Mouse (Mus musculus) cerebellum, adult 2 months (tissue): ENCODE data around the gene Wdr73. TPM values are rescaled to one million over a fixed set of nuclear protein-coding genes. Genes with fewer than 3 reads are reported as not detected.

Source experiments
- DNase-seq, 2 experiments: peaks; one replicate each; pipeline ENCODE4 v3.0.0; 2021
- H3K27ac ChIP-seq: fragments of 200-500 bp; 2 replicates; pipeline ENCODE4 v1.5.1; 2012; ENCODE audit warnings: low read length, control low read depth, inconsistent platforms; ENCODE audit not compliant: insufficient read depth
- H3K27me3 ChIP-seq: fragments of 200-500 bp; 2 replicates; pipeline ENCODE4 v1.6.1; 2012; ENCODE audit warnings: inconsistent platforms, mild to moderate bottlenecking, low read length, moderate library complexity; ENCODE audit not compliant: control insufficient read depth, insufficient read depth
- H3K4me1 ChIP-seq: fragments of 200-500 bp; 2 replicates; pipeline ENCODE4 v1.6.1; 2011; ENCODE audit warnings: low read length; ENCODE audit not compliant: control insufficient read depth, insufficient read depth
- H3K4me3 ChIP-seq: fragments of 200-500 bp; replicated peaks from 2 replicates; pipeline ENCODE3; 2011; ENCODE audit warnings: mild to moderate bottlenecking, low read depth, low read length, control low read depth; ENCODE audit not compliant: insufficient read depth
- CTCF ChIP-seq: fragments of 200-500 bp; IDR thresholded peaks from 2 replicates; pipeline ENCODE4 v1.5.1; 2011; ENCODE audit warnings: low read depth, mild to moderate bottlenecking, control low read depth, low read length, moderate library complexity, borderline replicate concordance; ENCODE audit not compliant: insufficient read depth
- POLR2A ChIP-seq: fragments of 200-500 bp; IDR thresholded peaks from 2 replicates; pipeline ENCODE4 v1.6.1; 2011; ENCODE audit warnings: low read length, control low read depth, borderline replicate concordance; ENCODE audit not compliant: insufficient read depth
- WGBS: fragments of 180-500 bp; shearing (Covaris S2); methylation state at CpG from one replicate; pipeline ENCODE4 v1.1.7; 2018; 5-methylcytosine and 5-hydroxymethylcytosine counted together
- polyA plus RNA-seq: library from polyadenylated mRNA; depleted of rRNA; stranded (reverse); fragments of >200 nt; gene quantifications from 2 replicates; pipeline ENCODE4 v1.2.3, GENCODE M21; 2012

Wdr73 gene
- polyA plus RNA-seq, 1 experiment: 22.2 TPM

DNA sequence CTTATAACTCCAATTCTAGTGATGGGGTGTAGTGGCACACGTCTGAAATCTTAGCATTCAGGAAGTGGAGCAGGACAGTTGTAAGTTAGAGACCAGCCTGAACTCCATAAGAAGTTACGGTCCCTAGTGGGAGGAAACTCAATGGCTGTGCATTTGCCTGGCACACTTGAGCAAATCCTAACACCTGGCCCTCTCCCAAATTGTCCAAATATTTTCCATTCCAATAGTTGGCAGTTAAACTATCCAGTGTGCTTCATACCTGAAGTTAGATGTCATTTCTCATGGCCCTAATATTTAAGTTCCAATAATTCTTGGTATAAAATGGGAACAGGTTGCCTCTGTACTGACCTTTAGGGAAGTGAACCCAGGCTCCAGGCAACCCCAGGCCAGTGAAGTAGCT, 32.4 kb downstream of the Wdr73 start:
- 82% methylated on average over 2 of the region's 2 CpGs for WGBS
- DNase-seq: no peak
- Histone ChIP-seq H3K27me3 (no peaks in the 10 kb centered on the region), H3K4me3 (no peak overlapping the region), H3K27ac (no peak overlapping the region), H3K4me1 (no peaks in the 10 kb centered on the region)
- no peak for TF ChIP-seq POLR2A
- TF ChIP-seq CTCF: no peak

DNA sequence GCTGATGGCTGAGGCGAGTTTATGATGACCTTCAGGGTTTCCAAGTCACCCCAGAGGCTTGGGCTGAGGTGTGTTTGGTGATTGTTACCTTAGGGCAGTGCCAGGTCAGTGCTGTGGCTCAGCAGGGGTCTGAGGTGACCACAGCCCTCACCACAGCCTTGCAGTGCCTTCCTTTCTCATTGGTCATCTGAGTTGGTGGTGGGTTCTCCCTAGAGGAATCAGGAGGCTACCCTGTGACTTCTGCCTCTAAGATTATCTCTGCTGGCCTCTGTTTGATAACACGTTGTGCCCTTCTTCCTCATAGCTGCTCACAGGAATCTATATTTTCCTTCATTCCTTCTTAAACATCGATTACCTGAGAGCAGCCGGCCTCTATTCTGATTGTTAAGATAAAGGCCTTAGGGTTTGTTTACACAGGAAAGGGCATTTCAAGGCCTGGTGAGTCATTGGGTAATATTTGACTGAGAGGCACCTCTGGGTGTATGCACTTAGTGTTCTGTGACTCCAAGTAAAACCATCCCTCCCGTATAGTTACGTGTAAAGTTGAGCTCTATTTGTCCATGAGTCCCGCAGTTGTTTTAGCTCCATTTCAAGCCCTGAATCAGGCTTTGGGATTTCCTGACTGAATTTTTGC, 34.4 kb downstream of the Wdr73 start:
- TF ChIP-seq POLR2A (no peak), CTCF (no peak)
- H3K4me3 ChIP-seq: no peak overlapping the region
- 87% methylated on average over 7 of the region's 7 CpGs for WGBS

DNA sequence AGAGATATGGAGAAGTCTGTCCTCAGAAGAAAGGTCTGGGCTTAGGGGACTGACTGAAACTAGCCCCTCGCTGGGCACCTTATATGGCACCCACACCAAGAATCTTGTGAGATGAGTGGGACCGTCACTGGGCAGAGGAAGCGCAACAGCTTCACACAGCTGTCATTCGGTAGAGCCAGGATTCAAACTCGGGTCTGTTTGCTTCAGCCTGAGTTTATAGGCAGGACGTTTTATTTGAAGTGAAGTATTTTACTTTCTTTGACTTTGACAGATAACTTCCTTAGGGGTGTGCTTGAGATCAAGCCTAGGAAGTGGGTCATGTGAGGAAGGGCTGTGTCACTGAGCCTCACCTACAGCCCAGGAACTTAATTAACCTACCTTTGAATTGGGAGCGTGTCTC, 35.5 kb downstream of the Wdr73 start:
- no peaks in the 10 kb centered on the region for H3K27me3 ChIP-seq
- no peak for TF ChIP-seq POLR2A
- no peak for TF ChIP-seq CTCF
- no peak overlapping the region for H3K27ac ChIP-seq
- DNase-seq: no peak
- 0 out of 2 replicates have a peak, but pooled peaks cover 6% of the 10 kb centered on the region for H3K4me1 ChIP-seq
- WGBS: 95% methylated on average over 7 of the region's 7 CpGs
- H3K4me3 ChIP-seq: no peak overlapping the region

More for the DNA sequence above, 34.4 kb downstream of the Wdr73 start:
- Histone ChIP-seq H3K27me3 (no peaks in the 10 kb centered on the region), H3K27ac (no peak overlapping the region), H3K4me1 (0 out of 2 replicates have a peak, but pooled peaks cover 6% of the 10 kb centered on the region)
- DNase-seq: no peak

DNA sequence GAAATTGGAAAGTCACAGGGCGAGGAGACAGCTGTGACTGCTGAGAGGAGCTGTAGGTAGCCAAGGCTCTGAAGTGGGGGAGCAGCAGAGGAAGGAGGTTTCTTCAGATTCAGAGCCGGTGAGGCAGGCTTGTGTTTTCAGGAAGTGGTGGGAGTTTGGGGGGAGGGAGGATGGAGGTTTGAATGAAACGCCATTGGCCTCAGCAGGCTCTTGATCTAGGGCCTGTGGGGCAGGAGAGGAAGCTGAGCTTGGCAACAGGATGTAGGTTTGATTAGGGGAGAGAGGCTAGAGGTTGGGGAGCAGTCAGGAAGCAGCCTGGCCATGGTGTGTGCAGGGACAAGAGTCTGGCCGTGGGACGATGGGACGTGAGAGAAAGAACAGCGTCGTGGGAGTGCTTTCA, 36.2 kb downstream of the Wdr73 start:
- no peak overlapping the region for H3K4me3 ChIP-seq
- TF ChIP-seq CTCF (no peak), POLR2A (no peak)
- 45% methylated on average over 8 of the region's 8 CpGs for WGBS
- no peak for DNase-seq
- H3K27ac ChIP-seq: no peak overlapping the region
- H3K4me1 ChIP-seq: 0 out of 2 replicates have a peak, but pooled peaks cover 6% of the 10 kb centered on the region
- H3K27me3 ChIP-seq: no peaks in the 10 kb centered on the region

DNA sequence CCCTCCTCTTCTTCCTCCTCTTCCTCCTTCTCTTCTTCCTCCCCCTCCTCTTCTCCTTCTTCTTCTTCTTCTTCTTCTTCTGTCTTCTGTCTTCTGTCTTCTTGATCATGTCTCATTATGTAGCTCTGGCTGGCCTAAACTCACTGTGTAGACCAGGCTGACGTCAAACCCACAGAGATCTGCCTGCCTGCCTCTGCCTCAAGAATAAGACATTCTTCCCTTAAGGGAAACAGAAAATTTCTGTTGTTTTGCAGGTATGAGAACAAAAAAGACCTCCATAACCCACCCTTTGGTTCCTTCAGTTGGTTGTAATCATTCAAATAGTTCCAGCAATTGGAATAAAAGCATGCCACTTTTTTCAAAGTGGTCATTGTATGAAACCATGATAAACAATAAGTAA, 36.9 kb downstream of the Wdr73 start:
- 47% methylated on average over 1 of the region's 1 CpGs for WGBS
- Histone ChIP-seq H3K27me3 (no peaks in the 10 kb centered on the region), H3K4me1 (0 out of 2 replicates have a peak, but pooled peaks cover 6% of the 10 kb centered on the region), H3K27ac (no peak overlapping the region), H3K4me3 (no peak overlapping the region)
- TF ChIP-seq CTCF (no peak), POLR2A (no peak)
- DNase-seq: no peak

GRCm38 (mm10) chr7:80863520-80863919, 37.5 kb downstream of the Wdr73 start:
- 0 out of 2 replicates have a peak, but pooled peaks cover 6% of the 10 kb centered on the region for H3K4me1 ChIP-seq
- no peak overlapping the region for H3K27ac ChIP-seq
- H3K27me3 ChIP-seq: no peaks in the 10 kb centered on the region
- no peak for TF ChIP-seq POLR2A
- TF ChIP-seq CTCF: no peak
- no peak for DNase-seq
- H3K4me3 ChIP-seq: no peak overlapping the region
- WGBS: 64% methylated on average over 5 of the region's 5 CpGs

DNA sequence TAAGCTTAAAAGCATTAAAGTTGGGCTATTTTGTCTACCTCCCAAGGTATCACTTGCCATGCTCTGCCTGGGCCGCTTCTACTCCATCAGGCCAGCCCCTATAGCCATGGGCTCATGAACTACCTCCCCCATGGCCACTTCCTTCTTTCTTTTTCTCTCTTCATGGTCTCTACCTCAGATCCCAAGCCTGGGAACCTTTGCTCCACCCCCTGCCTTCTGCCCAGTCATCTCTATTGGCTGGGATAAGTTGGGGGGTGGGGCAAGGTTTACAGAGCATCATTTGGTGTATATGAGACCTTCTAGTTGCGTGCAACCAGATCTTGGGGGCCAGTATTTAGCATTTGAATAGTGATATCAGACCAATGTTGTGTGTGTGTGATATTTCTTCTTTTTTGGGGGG, 38.6 kb downstream of the Wdr73 start:
- Histone ChIP-seq H3K4me1 (0 out of 2 replicates have a peak, but pooled peaks cover 6% of the 10 kb centered on the region), H3K27me3 (no peaks in the 10 kb centered on the region), H3K4me3 (no peak overlapping the region), H3K27ac (no peak overlapping the region)
- WGBS: 90% methylated on average over 2 of the region's 2 CpGs
- TF ChIP-seq CTCF (no peak), POLR2A (no peak)
- DNase-seq: no peak

DNA sequence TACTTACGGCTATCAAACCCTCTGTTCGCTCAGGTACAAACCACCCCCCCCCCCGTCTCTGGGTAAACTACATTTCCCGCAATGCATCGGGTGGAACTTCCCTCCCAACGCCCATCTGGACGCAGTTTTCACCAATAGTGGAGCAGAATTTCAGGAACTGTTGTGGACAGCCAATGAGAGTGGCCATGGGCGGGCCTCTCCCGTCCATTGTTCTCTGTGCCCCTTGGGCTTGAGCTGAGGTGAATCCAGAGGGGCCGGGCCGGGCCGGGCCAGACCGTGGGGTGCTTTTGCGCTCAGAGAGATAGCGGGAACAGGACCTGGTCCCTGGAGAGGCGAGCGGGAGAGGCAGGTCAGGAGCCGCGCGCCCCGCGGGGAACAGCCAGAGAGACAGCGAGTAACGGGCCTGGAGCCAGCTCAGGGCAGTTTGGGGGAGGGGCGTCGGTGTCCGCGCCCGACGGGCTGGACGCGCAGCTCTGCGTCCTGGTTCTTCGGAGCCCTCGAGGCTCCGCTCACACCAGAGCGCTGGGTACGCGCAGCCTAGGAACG, 40.3 kb downstream of the Wdr73 start, which contains the start of gene Zscan2:
Gene Zscan2, plus strand, starts transcription at position 192 of the 546 bp plus-strand sequence.
- H3K27me3 ChIP-seq: no peaks in the 10 kb centered on the region
- peak within 1 kb of the TSS; percentile 67 for H3K27ac ChIP-seq
- peak within 1 kb of the TSS; percentile 88 for H3K4me3 ChIP-seq
- TF ChIP-seq CTCF (no peak), POLR2A (peak; percentile 43; the same call in 1 of the 2 replicates)
- peak; percentile 91 to 95 for DNase-seq
- H3K4me1 ChIP-seq: 0 out of 2 replicates have a peak, but pooled peaks cover 6% of the 10 kb centered on the region
- under 1% methylated on average over 40 of the region's 40 CpGs for WGBS
